Mouse (Mus musculus): Measurements from ENCODE around the gene Cnih3. TPM values are rescaled to one million over a fixed set of nuclear protein-coding genes. Genes with fewer than 3 reads are reported as not detected.

The Cnih3 gene
- polyA plus RNA-seq (2012; rRNA removed): 0.01 and 0.02 TPM in 2 replicates

DNA sequence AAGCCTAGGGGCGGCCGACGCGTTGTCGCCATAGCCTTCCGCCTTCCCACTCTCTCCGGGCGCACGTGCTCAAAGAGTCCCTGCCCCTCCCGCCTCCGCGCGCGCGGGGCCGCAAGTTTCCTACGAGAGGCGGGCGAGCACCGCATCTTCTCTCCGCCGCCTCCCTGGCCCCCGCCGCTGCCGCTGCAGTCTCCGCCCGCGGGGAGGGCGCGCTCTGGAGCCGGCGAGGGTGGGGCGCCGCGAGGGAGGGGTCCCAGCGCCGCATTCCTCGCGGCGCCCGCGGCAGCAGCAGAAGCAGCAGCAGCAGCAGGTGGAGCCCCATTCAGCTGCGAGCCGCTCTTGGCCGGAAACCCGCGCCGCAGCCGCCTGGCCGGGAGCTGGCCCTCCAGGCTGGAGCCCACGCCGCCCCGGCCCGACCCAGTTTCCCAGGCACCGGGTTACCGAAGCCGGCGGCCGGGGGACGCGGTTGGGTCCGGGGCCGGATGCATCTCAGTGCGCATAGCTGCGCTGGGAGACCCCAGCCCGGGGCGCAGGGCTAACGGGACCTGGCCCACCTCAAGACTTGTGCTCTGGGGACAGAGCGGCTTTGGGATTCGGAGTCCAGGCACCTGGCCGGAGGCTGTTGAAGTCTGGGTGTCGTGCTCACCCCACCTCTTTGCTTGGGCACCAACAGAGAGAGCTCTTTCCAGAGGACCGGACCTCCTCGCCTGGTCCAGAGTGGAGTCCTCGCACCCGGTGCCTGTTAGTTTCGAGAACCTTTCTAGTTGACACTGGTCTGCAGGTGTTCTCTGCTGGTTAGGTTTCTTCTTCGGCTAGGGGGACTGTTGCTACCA, at the start of gene Cnih3:
Gene Cnih3 (plus strand): TSS at position 262 of the 833 bp plus-strand sequence.

Other genes with a start within 250 kb of the Cnih3 start
- 9.6 and 11.5 TPM in 2 replicates for gene Nvl, start 208.4 kb upstream of the Cnih3 start, polyA plus RNA-seq (2012; rRNA removed)
- gene Cnih4, start 207.9 kb upstream of the Cnih3 start, polyA plus RNA-seq (2012; rRNA removed): 9.1 and 9.9 TPM in 2 replicates
- 47.2 and 55.0 TPM in 2 replicates for gene Wdr26, start 140.6 kb upstream of the Cnih3 start, polyA plus RNA-seq (2012; rRNA removed)
- not detected in 2 replicates for gene Ccdc121, start 158.8 kb downstream of the Cnih3 start, polyA plus RNA-seq (2012; rRNA removed)
- gene Dnah14, start 223.9 kb downstream of the Cnih3 start, polyA plus RNA-seq (2012; rRNA removed): 0.03 and 0.04 TPM in 2 replicates